Mouse (Mus musculus) effector memory CD4-positive, alpha-beta T cell, adult 5 months (primary cell): ENCODE data around the gene Olfr395. TPM values are rescaled to one million over a fixed set of nuclear protein-coding genes. Genes with fewer than 3 reads are reported as not detected.

ENCODE experiments used
- polyA plus RNA-seq: library from polyadenylated mRNA; unstranded; fragments of 100-300 nt; shearing (Covaris generic); gene quantifications from one replicate; pipeline ENCODE4 v1.2.1, GENCODE M21; 2017

The Olfr395 gene
- not detected for polyA plus RNA-seq

DNA sequence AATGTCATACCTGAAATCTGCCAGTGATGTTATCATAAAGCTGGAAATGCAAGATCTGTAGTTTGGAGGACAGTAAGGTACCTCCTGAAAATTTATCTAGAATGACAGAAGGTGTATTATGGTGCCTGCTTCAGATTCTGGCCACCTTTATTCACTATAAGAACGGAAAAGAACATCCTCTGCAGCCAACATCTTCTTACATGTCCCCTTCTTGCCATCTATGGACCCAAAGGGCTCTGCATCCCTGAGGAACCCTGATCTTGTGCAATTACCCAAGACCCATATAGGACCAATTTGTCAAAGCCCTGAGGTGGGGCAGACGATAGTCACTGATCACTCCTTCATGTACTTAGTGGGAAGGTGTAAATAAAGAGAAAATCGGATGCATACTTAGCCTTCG, at the start of gene Olfr395:
Gene Olfr395 (minus strand): TSS at position 101 of the 400 bp plus-strand sequence.

DNA sequence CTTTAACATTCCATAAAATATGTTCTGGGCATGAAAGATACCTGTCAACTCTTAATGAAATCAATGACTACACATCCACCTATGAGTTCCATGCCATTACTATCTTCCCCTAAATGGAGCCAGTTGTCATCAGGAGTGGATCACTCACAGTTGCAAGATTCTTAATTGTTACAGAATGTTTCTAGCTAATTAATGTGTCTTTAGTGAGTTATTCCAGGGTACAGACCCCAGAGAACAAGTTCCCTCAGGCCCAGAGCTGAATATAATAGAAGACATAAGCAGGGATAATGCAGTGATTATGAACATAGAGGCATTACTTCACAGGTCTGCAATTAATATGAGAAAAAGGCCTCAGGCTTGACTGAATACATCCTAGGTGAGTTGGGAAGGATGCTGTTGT, 27.3 kb upstream of the Olfr395 start, which contains the start of gene Olfr23:
Gene Olfr23 (plus strand): TSS at position 301 of the 400 bp plus-strand sequence.

DNA sequence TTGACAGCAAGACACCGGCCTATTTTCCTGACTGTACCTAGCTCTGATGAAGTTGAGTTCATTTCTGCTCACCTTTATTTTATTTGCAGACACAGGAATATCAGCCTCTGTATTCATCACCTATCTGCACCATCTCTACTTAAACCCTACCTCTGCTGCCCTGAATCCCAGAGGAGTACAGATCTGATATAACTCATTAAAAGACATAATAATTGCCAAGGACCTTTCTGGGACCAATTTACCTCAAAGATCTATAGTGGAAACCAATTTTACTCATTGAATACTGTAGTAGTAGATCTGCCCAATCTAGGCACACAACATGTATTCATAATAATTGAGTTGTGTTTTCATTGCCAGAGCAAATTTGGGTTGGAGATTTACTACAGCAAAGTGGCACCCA, 18.4 kb downstream of the Olfr395 start, which contains the start of gene Olfr394:
Gene Olfr394 (minus strand): TSS at position 101 of the 400 bp plus-strand sequence.

Other genes starting within 250 kb of the Olfr395 start
- not detected for gene Zfp735, start 220.5 kb downstream of the Olfr395 start, polyA plus RNA-seq
- gene Olfr389, start 128.6 kb downstream of the Olfr395 start, polyA plus RNA-seq, result not detected
- gene Olfr390, start 126.3 kb downstream of the Olfr395 start, polyA plus RNA-seq, result not detected
- gene Olfr391-ps, start 106.2 kb downstream of the Olfr395 start, polyA plus RNA-seq, result not detected
- gene Olfr392, start 92.2 kb downstream of the Olfr395 start, polyA plus RNA-seq, result not detected
- not detected for gene Olfr393, start 57.8 kb downstream of the Olfr395 start, polyA plus RNA-seq
- gene Olfr394, start 18.5 kb downstream of the Olfr395 start, polyA plus RNA-seq, result not detected
- gene Olfr23, start 27.4 kb upstream of the Olfr395 start, polyA plus RNA-seq, result not detected
- gene Olfr397, start 51.5 kb upstream of the Olfr395 start, polyA plus RNA-seq, result not detected
- not detected for gene Olfr398, start 81.1 kb upstream of the Olfr395 start, polyA plus RNA-seq
- not detected for gene Olfr139, start 147.3 kb upstream of the Olfr395 start, polyA plus RNA-seq
- not detected for gene Olfr399, start 147.3 kb upstream of the Olfr395 start, polyA plus RNA-seq
- not detected for gene Zfp616, start 160.7 kb upstream of the Olfr395 start, polyA plus RNA-seq
- not detected for gene Olfr401, start 204.4 kb upstream of the Olfr395 start, polyA plus RNA-seq
- not detected for gene Olfr402, start 244.2 kb upstream of the Olfr395 start, polyA plus RNA-seq